Mouse (Mus musculus) MEL (cell line): ENCODE data around the gene Traf3. TPM values are rescaled to one million over a fixed set of nuclear protein-coding genes. Genes with fewer than 3 reads are reported as not detected.

Source experiments
- DNase-seq: peaks from one replicate; pipeline ENCODE4 v3.0.0; 2011; ENCODE audit warnings: low read depth, low spot score
- H3K27ac ChIP-seq: 2 replicates; pipeline ENCODE4 v1.5.1; 2012; ENCODE audit warnings: low read depth, mild to moderate bottlenecking, control low read depth, low read length, moderate library complexity; ENCODE audit not compliant: control insufficient read depth
- H3K27me3 ChIP-seq, 2 experiments: fragments of 150-350 bp in 1 of 2; sonication (generic) in 1 of 2; 2 replicates each; pipeline ENCODE4 v1.6.1; 2012; ENCODE audit warnings: low read length in 2 of 2, mild to moderate bottlenecking in 2 of 2, improper control_type of control experiment in 1 of 2, moderate library complexity in 1 of 2; ENCODE audit not compliant: insufficient read depth in 2 of 2, control insufficient read depth in 1 of 2
- H3K36me3 ChIP-seq, 2 experiments: 2 replicates each; pipeline ENCODE4 v1.6.1; 2012 to 2014; ENCODE audit warnings: low read length in 2 of 2, improper control_type of control experiment in 1 of 2, inconsistent platforms in 1 of 2, mild to moderate bottlenecking in 1 of 2; ENCODE audit not compliant: insufficient read depth in 2 of 2, control insufficient read depth in 1 of 2
- H3K4me1 ChIP-seq, 2 experiments: fragments of 150-350 bp in 1 of 2; sonication (generic) in 1 of 2; 2 replicates each; pipeline ENCODE4 v1.6.1; 2012; ENCODE audit warnings: low read length in 2 of 2, improper control_type of control experiment in 1 of 2, mild to moderate bottlenecking in 1 of 2; ENCODE audit not compliant: insufficient read depth in 2 of 2, control insufficient read depth in 1 of 2
- H3K4me3 ChIP-seq, 2 experiments: fragments of 150-350 bp in 1 of 2; sonication (generic) in 1 of 2; 2 replicates each; pipeline ENCODE4 v1.5.1; 2012; ENCODE audit warnings: low read depth in 2 of 2, low read length in 2 of 2, mild to moderate bottlenecking in 2 of 2, moderate library complexity in 2 of 2, control low read depth in 1 of 2, improper control_type of control experiment in 1 of 2; ENCODE audit not compliant: control insufficient read depth in 1 of 2, insufficient read depth in 1 of 2
- H3K79me2 ChIP-seq: 2 replicates; pipeline ENCODE4 v1.6.1; 2012; ENCODE audit warnings: mild to moderate bottlenecking, low read length, moderate library complexity; ENCODE audit not compliant: control insufficient read depth, poor library complexity, insufficient read depth
- H3K9ac ChIP-seq: 2 replicates; pipeline ENCODE4 v1.6.1; 2012; ENCODE audit warnings: low read depth, mild to moderate bottlenecking, control low read depth, low read length, moderate library complexity; ENCODE audit not compliant: control insufficient read depth, poor library complexity, severe bottlenecking
- H3K9me3 ChIP-seq: fragments of 150-350 bp; sonication (generic); replicated peaks from 2 replicates; pipeline ENCODE4 v1.6.1; 2012; ENCODE audit warnings: mild to moderate bottlenecking, low read length, improper control_type of control experiment, moderate library complexity; ENCODE audit not compliant: insufficient read depth
- BHLHE40 ChIP-seq: IDR thresholded peaks from 2 replicates; pipeline ENCODE4 v1.6.1; 2012; ENCODE audit warnings: low read depth, mild to moderate bottlenecking, inconsistent platforms, low read length, improper control_type of control experiment, borderline replicate concordance
- E2F4 ChIP-seq: IDR thresholded peaks from 2 replicates; pipeline ENCODE4 v1.6.1; 2011; ENCODE audit warnings: low read depth, low read length, improper control_type of control experiment, borderline replicate concordance
- ELF1 ChIP-seq: IDR thresholded peaks from 2 replicates; pipeline ENCODE4 v1.6.1; 2014; ENCODE audit warnings: low read depth, mild to moderate bottlenecking, inconsistent platforms, low read length, improper control_type of control experiment, moderate library complexity
- GABPA ChIP-seq: IDR thresholded peaks from 2 replicates; pipeline ENCODE4 v1.6.1; 2012; ENCODE audit warnings: low read depth, mild to moderate bottlenecking, inconsistent platforms, low read length, improper control_type of control experiment, moderate library complexity
- KAT2A ChIP-seq: conservative IDR thresholded peaks from 2 replicates; pipeline ENCODE4 v1.6.1; 2012; ENCODE audit warnings: low read depth, low read length, improper control_type of control experiment, inconsistent platforms
- MAFK ChIP-seq: IDR thresholded peaks from 2 replicates; pipeline ENCODE4 v1.6.1; 2011; ENCODE audit warnings: low read depth, mild to moderate bottlenecking, low read length, improper control_type of control experiment, borderline replicate concordance
- MAX ChIP-seq: IDR thresholded peaks from 2 replicates; pipeline ENCODE4 v1.6.1; 2011; ENCODE audit warnings: low read length, improper control_type of control experiment
- MAZ ChIP-seq: IDR thresholded peaks from 2 replicates; pipeline ENCODE4 v1.6.1; 2012; ENCODE audit warnings: low read depth, mild to moderate bottlenecking, inconsistent platforms, low read length, improper control_type of control experiment
- MXI1 ChIP-seq: IDR thresholded peaks from 2 replicates; pipeline ENCODE4 v1.6.1; 2011; ENCODE audit warnings: mild to moderate bottlenecking, low read depth, low read length, improper control_type of control experiment
- NRF1 ChIP-seq: IDR thresholded peaks from 2 replicates; pipeline ENCODE4 v1.6.1; 2014; ENCODE audit warnings: low read depth, mild to moderate bottlenecking, inconsistent platforms, low read length, improper control_type of control experiment, moderate library complexity; ENCODE audit not compliant: poor library complexity, insufficient read depth, severe bottlenecking
- POLR2A ChIP-seq, 2 experiments: IDR thresholded peaks; 2 replicates each; pipeline ENCODE4 v1.6.1; 2011 to 2012; ENCODE audit warnings: low read length in 2 of 2, mild to moderate bottlenecking in 2 of 2, control low read depth in 1 of 2, improper control_type of control experiment in 1 of 2, low read depth in 1 of 2, moderate library complexity in 1 of 2; ENCODE audit not compliant: control insufficient read depth in 1 of 2, insufficient read depth in 1 of 2, poor library complexity in 1 of 2
- RAD21 ChIP-seq: IDR thresholded peaks from 2 replicates; pipeline ENCODE4 v1.6.1; 2011; ENCODE audit warnings: mild to moderate bottlenecking, low read depth, low read length, improper control_type of control experiment
- RCOR1 ChIP-seq: IDR thresholded peaks from 2 replicates; pipeline ENCODE4 v1.6.1; 2012; ENCODE audit warnings: low read depth, mild to moderate bottlenecking, inconsistent platforms, low read length, improper control_type of control experiment
- SMC3 ChIP-seq: IDR thresholded peaks from 2 replicates; pipeline ENCODE4 v1.6.1; 2011; ENCODE audit warnings: low read depth, low read length, improper control_type of control experiment
- TCF12 ChIP-seq: IDR thresholded peaks from 2 replicates; pipeline ENCODE4 v1.6.1; 2014; ENCODE audit warnings: low read depth, mild to moderate bottlenecking, inconsistent platforms, low read length, improper control_type of control experiment, moderate library complexity
- UBTF ChIP-seq: IDR thresholded peaks from 2 replicates; pipeline ENCODE4 v1.6.1; 2012; ENCODE audit warnings: low read depth, mild to moderate bottlenecking, inconsistent platforms, low read length, improper control_type of control experiment, moderate library complexity, borderline replicate concordance; ENCODE audit not compliant: insufficient read depth
- USF2 ChIP-seq, 2 experiments: IDR thresholded peaks; 2 replicates each; pipeline ENCODE4 v1.6.1; 2011 to 2012; ENCODE audit warnings: improper control_type of control experiment in 2 of 2, low read length in 2 of 2, borderline replicate concordance in 1 of 2, inconsistent platforms in 1 of 2, low read depth in 1 of 2, mild to moderate bottlenecking in 1 of 2; ENCODE audit not compliant: insufficient read depth in 1 of 2
- ZC3H11A ChIP-seq: IDR thresholded peaks from 2 replicates; pipeline ENCODE4 v1.6.1; 2012; ENCODE audit warnings: low read depth, mild to moderate bottlenecking, inconsistent platforms, low read length, improper control_type of control experiment
- ZMIZ1 ChIP-seq: IDR thresholded peaks from 2 replicates; pipeline ENCODE4 v1.6.1; 2012; ENCODE audit warnings: low read depth, mild to moderate bottlenecking, inconsistent platforms, low read length, improper control_type of control experiment, moderate library complexity
- polyA plus RNA-seq, 2 experiments: library from polyadenylated mRNA; stranded (reverse) in 1 of 2; unstranded in 1 of 2; fragments of >175 nt in 1 of 2; fragments of >200 nt in 1 of 2; gene quantifications; 2 replicates each; pipeline versions ENCODE4 v1.2.1 to v1.2.4; 2012; ENCODE audit warnings: low replicate concordance in 2 of 2, low read depth in 1 of 2; ENCODE audit not compliant: insufficient read length in 2 of 2, insufficient read depth in 1 of 2, missing spikeins in 1 of 2
- total RNA-seq: library from RNA; depleted of rRNA; stranded (reverse); fragments of 300-350 nt; gene quantifications from 2 replicates; pipeline ENCODE4 v1.2.3, GENCODE M21; 2012

Gene Traf3
- total and polyA plus RNA-seq, 3 experiments, result 21.1 to 40.7 TPM; not detected in 1

- Histone ChIP-seq H3K27me3 (no peaks in the 10 kb centered on the region), H3K4me3 (no peak overlapping the region), H3K36me3 (peaks cover 0 to 7% of the 10 kb centered on the region in 2 experiments; a peak in 1 of 4 replicates), H3K79me2 (peaks cover 11% of the 10 kb centered on the region), H3K27ac (no peak overlapping the region), H3K9me3 (no peaks in the 10 kb centered on the region), H3K9ac (no peak overlapping the region), H3K4me1 (no peaks in the 10 kb centered on the region)
- DNase-seq, result no peak
- TF ChIP-seq TCF12 (no peak), USF2 (IDR thresholded peaks at IDR 0.05; ENCODE audit: borderline replicate concordance in 1 of 2, insufficient read depth in 1 of 2, low read depth in 1 of 2, low read length in 2 of 2) (no peak), NRF1 (no peak), ZC3H11A (no peak), E2F4 (no peak), SMC3 (no peak), POLR2A (IDR thresholded peaks at IDR 0.05; ENCODE audit: control insufficient read depth in 1 of 2, insufficient read depth in 1 of 2, low read depth in 1 of 2, low read length in 2 of 2, poor library complexity in 1 of 2) (no peak), BHLHE40 (no peak), ZMIZ1 (no peak), MAX (no peak), GABPA (no peak), MXI1 (no peak), MAFK (no peak), RCOR1 (no peak), UBTF (no peak), ELF1 (no peak), MAZ (no peak)
Observed at GRCm38 (mm10) chr12:111196548-111196947, 30.4 kb downstream of the Traf3 start.

DNA sequence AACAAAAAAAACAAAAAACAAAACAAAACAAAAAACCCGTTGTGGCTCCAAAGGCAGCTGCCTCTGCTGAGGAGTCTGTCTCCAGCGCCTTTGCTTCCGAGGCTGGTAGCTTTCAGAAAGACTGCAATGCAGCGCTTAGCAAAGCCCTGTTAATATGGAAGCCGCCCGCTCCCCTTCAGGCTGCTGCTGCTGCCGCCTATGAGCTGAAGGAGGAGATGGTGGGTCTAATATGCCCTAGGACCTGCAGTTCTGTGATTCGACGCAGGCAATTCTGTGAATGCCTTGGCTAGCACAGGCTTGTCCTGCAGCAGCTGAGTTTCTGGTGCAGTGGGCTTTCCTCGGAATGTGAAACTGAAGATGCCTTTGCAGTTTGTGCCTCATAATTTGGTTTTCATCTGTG lies 36.9 kb downstream of the Traf3 start:
- Histone ChIP-seq H3K9ac (no peak overlapping the region), H3K4me3 (no peak overlapping the region), H3K4me1 (no peaks in the 10 kb centered on the region), H3K79me2 (peaks cover 17% of the 10 kb centered on the region), H3K27ac (no peak overlapping the region), H3K9me3 (no peaks in the 10 kb centered on the region), H3K27me3 (no peaks in the 10 kb centered on the region), H3K36me3 (peaks cover 0 to under 1% of the 10 kb centered on the region in 2 experiments; a peak in 1 of 4 replicates)
- TF ChIP-seq KAT2A (no peak), RAD21 (no peak), MAX (no peak), NRF1 (no peak), BHLHE40 (no peak)
- DNase-seq, result no peak
